Mouse (Mus musculus) thymus, postnatal 14 days (tissue): ENCODE measurements around the gene Fmn2.

ENCODE experiments used
- DNase-seq: peaks from one replicate; pipeline ENCODE4 v3.0.0; 2021

Fmn2 gene

GRCm38 (mm10) chr1:174501661-174502030 lies at the start of gene Fmn2:
Fmn2 (plus strand) TSS chr1:174501825.
- DNase-seq = peak; percentile 43

GRCm38 (mm10) chr1:174455100-174455499 lies 46.5 kb upstream of the Fmn2 start:
- no peak for DNase-seq

GRCm38 (mm10) chr1:174465385-174465784 lies 36.2 kb upstream of the Fmn2 start:
- DNase-seq = no peak

GRCm38 (mm10) chr1:174466240-174466639 lies 35.4 kb upstream of the Fmn2 start:
- no peak for DNase-seq

GRCm38 (mm10) chr1:174469736-174470135 lies 31.9 kb upstream of the Fmn2 start:
- peak; percentile 16 for DNase-seq

- no peak for DNase-seq
These were observed 19.1 kb upstream of the Fmn2 start for GRCm38 (mm10) chr1:174482567-174482966.

GRCm38 (mm10) chr1:174500064-174500463 lies 1.6 kb upstream of the Fmn2 start:
- no peak for DNase-seq

- no peak for DNase-seq
These were observed 614 bp upstream of the Fmn2 start for GRCm38 (mm10) chr1:174501011-174501410.

GRCm38 (mm10) chr1:174502031-174502845 lies 613 bp downstream of the Fmn2 start:
- peak; percentile 26 for DNase-seq

GRCm38 (mm10) chr1:174502846-174503745 lies 1.5 kb downstream of the Fmn2 start:
- DNase-seq = peak; percentile 6

GRCm38 (mm10) chr1:174508571-174509110 lies 7.0 kb downstream of the Fmn2 start:
- DNase-seq = no peak

GRCm38 (mm10) chr1:174513419-174513818 lies 11.8 kb downstream of the Fmn2 start:
- no peak for DNase-seq

GRCm38 (mm10) chr1:174521976-174522770 lies 20.5 kb downstream of the Fmn2 start:
- no peak for DNase-seq

- DNase-seq = no peak
These were observed 21.3 kb downstream of the Fmn2 start for GRCm38 (mm10) chr1:174522809-174523511.

GRCm38 (mm10) chr1:174523512-174523828 lies 21.8 kb downstream of the Fmn2 start:
- no peak for DNase-seq

- no peak for DNase-seq
These were observed 35.3 kb downstream of the Fmn2 start for GRCm38 (mm10) chr1:174536742-174537453.

- DNase-seq = no peak
These were observed 35.9 kb downstream of the Fmn2 start for GRCm38 (mm10) chr1:174537491-174537890.

- DNase-seq = no peak
These were observed 46.7 kb downstream of the Fmn2 start for GRCm38 (mm10) chr1:174548291-174548690.

- peak; percentile 42 for DNase-seq
These were observed 51.8 kb downstream of the Fmn2 start for GRCm38 (mm10) chr1:174553272-174554007.

- DNase-seq = no peak
These were observed 53.8 kb downstream of the Fmn2 start for GRCm38 (mm10) chr1:174555412-174555811.

- DNase-seq = no peak
These were observed 55.6 kb downstream of the Fmn2 start for GRCm38 (mm10) chr1:174557211-174557610.
